In the genomic region with DNA sequence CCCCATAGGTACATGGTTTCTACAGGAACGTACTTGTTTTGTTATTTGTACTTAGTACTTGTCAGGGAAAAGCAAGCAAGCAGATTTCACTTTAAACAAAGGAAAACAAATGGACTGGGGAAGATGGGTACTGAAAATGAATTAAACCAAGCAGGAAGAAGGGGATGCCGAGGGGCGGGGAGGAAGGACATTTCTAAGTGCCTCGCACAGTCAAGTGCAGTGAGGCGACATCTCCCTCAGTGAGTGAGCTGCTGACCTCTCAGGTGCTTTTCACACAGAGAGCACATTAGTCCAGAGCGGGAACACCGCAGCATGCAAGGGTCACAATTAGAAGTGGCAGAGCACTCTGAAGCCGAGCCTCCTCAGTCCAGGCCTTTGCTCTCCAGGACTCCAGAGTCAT, we compare ENCODE assay signal across 26 mouse cellular contexts.
DNase-seq lines count a peak whose midpoint lies in the region; ATAC-seq and TF ChIP-seq lines count a peak whose summit lies in the region.
"Had no signal": no experiment of that assay in that cellular context is flagged by ENCODE, and none has a peak within 500 bp of the region (broad histone marks: within the 10 kb centered on the region; RNA-seq: fewer than 3 reads in every experiment).

No protein-coding gene starts in this region.

- TF ChIP-seq POLR2A in thymus, adult 2 months (IDR thresholded peaks at IDR 0.05; ENCODE audit: control insufficient read depth, extremely low read depth, insufficient read depth, low read length, poor library complexity): no peak

- H3K4me2 ChIP-seq in heart, embryonic 11.5 days: no peak overlapping the region
- no peak overlapping the region for H3K4me2 ChIP-seq in midbrain, embryonic 11.5 days
- H3K4me2 ChIP-seq: embryonic facial prominence, embryonic 13.5 days; forebrain, embryonic 15.5 days; limb, embryonic 13.5 days; lung, embryonic 14.5 days had no signal

- 82% methylated on average over 8 of the region's 8 CpGs for WGBS in heart, embryonic 11.5 days (ENCODE audit: insufficient replicate concordance)
- 59% methylated on average over 8 of the region's 8 CpGs for WGBS in thymus, adult 2 months
- WGBS in midbrain, embryonic 11.5 days: 81% methylated on average over 8 of the region's 8 CpGs

- no peak for TF ChIP-seq CTCF in thymus, adult 2 months (IDR thresholded peaks at IDR 0.05; ENCODE audit: borderline replicate concordance, control insufficient read depth, extremely low read depth, insufficient read depth, low read length, poor library complexity)

- H3K27ac ChIP-seq in heart, embryonic 11.5 days (ENCODE audit: low read depth, low read length): no peak overlapping the region
- H3K27ac ChIP-seq in thymus, adult 2 months (ENCODE audit: control insufficient read depth, insufficient read depth, low read length): peak overlapping the region; percentile 100
- H3K27ac ChIP-seq in midbrain, embryonic 11.5 days (ENCODE audit: low read depth, low read length): no peak overlapping the region
- H3K27ac ChIP-seq: embryonic facial prominence, embryonic 13.5 days; forebrain, embryonic 15.5 days; hindbrain, postnatal 0 days; limb, embryonic 13.5 days; liver, embryonic 14.5 days had no signal

- no peak for ATAC-seq in heart, embryonic 11.5 days (replicated peaks; ENCODE audit: insufficient number of reproducible peaks, low FRiP score, low TSS enrichment)
- no peak for ATAC-seq in midbrain, embryonic 11.5 days (ENCODE audit: low FRiP score)
- ATAC-seq: forebrain, embryonic 15.5 days; hindbrain, postnatal 0 days; intestine, embryonic 16.5 days; Patski had no signal

- no peak overlapping the region for H3K9ac ChIP-seq in heart, embryonic 11.5 days (ENCODE audit: low read depth, low read length)
- H3K9ac ChIP-seq in midbrain, embryonic 11.5 days (ENCODE audit: low read length): no peak overlapping the region
- H3K9ac ChIP-seq: embryonic facial prominence, embryonic 13.5 days; forebrain, embryonic 15.5 days; limb, embryonic 13.5 days; liver, embryonic 14.5 days; lung, embryonic 14.5 days had no signal

- H3K36me3 ChIP-seq in heart, embryonic 11.5 days (ENCODE audit: control insufficient read depth, insufficient read depth, low read length): no peaks in the 10 kb centered on the region
- H3K36me3 ChIP-seq in thymus, adult 2 months (ENCODE audit: control insufficient read depth, insufficient read depth, low read length): no peaks in the 10 kb centered on the region
- no peaks in the 10 kb centered on the region; the same call in 1 of the 2 replicates for H3K36me3 ChIP-seq in midbrain, embryonic 11.5 days (ENCODE audit: control insufficient read depth, insufficient read depth, low read length)
- H3K36me3 ChIP-seq: forebrain, embryonic 15.5 days had no signal

- peak; percentile 73 for DNase-seq in heart, adult 11 months
- peak; percentile 47 for DNase-seq in thymus, adult 2 months
- DNase-seq in thymus, postnatal 0 days (ENCODE audit: low spot score): no peak
- peak; percentile 57 for DNase-seq in thymus, postnatal 14 days
- no peak for DNase-seq in midbrain, embryonic 11.5 days (ENCODE audit: low spot score, missing footprints)
- no peak for DNase-seq in layer of hippocampus, postnatal 36 days
- DNase-seq: adrenal gland, adult 8-10 months; cerebellum, adult 2 months; cerebellum, postnatal 25 days; gastrocnemius, postnatal 36 days; heart, postnatal 10 days; kidney, adult 9 months; kidney, postnatal 14 days; lung, embryonic 14.5 days; midbrain, embryonic 14.5 days had no signal

- H3K27me3 ChIP-seq in heart, embryonic 11.5 days (ENCODE audit: control insufficient read depth, insufficient read depth, low read length): no peaks in the 10 kb centered on the region
- H3K27me3 ChIP-seq in thymus, adult 2 months (ENCODE audit: control insufficient read depth, insufficient read depth, low read length): no peaks in the 10 kb centered on the region
- no peaks in the 10 kb centered on the region for H3K27me3 ChIP-seq in midbrain, embryonic 11.5 days (ENCODE audit: control insufficient read depth, insufficient read depth, low read length)
- H3K27me3 ChIP-seq: embryonic facial prominence, embryonic 13.5 days; forebrain, embryonic 15.5 days; limb, embryonic 13.5 days; megakaryocyte, embryonic 14.5 days; Patski had no signal

- no peaks in the 10 kb centered on the region for H3K9me3 ChIP-seq in heart, embryonic 11.5 days (replicated peaks; ENCODE audit: control insufficient read depth, low read length)
- no peaks in the 10 kb centered on the region for H3K9me3 ChIP-seq in midbrain, embryonic 11.5 days (ENCODE audit: control insufficient read depth, low read length)
- H3K9me3 ChIP-seq: embryonic facial prominence, embryonic 13.5 days; forebrain, embryonic 15.5 days; G1E; limb, embryonic 13.5 days; megakaryocyte, embryonic 14.5 days had no signal

- H3K4me3 ChIP-seq in heart, embryonic 11.5 days (ENCODE audit: low read depth, low read length): no peak overlapping the region
- H3K4me3 ChIP-seq in thymus, adult 2 months (ENCODE audit: control insufficient read depth, insufficient read depth, low read length): no peak overlapping the region
- no peak overlapping the region for H3K4me3 ChIP-seq in midbrain, embryonic 11.5 days (ENCODE audit: low read depth, low read length)
- H3K4me3 ChIP-seq: embryonic facial prominence, embryonic 13.5 days; erythroblast, embryonic 14.5 days; forebrain, embryonic 15.5 days; limb, embryonic 13.5 days; megakaryocyte, embryonic 14.5 days had no signal

- H3K4me1 ChIP-seq in heart, embryonic 11.5 days (ENCODE audit: control insufficient read depth, insufficient read depth, low read length): peaks cover 6% of the 10 kb centered on the region
- peaks cover 38% of the 10 kb centered on the region for H3K4me1 ChIP-seq in thymus, adult 2 months (replicated peaks; ENCODE audit: control insufficient read depth, insufficient read depth, low read length)
- no peaks in the 10 kb centered on the region for H3K4me1 ChIP-seq in midbrain, embryonic 11.5 days (ENCODE audit: control insufficient read depth, insufficient read depth, low read length)
- H3K4me1 ChIP-seq: forebrain, embryonic 15.5 days had no signal

Comparison
In these comparisons a context has a peak if more than half of its experiments do, and no peak if none do; other contexts are left out.
1. DNase-seq: peak in heart, adult 11 months (single experiment), thymus, adult 2 months (single experiment) and thymus, postnatal 14 days (single experiment); none in thymus, postnatal 0 days (single experiment), midbrain, embryonic 11.5 days (single experiment) and layer of hippocampus, postnatal 36 days (0 of 2).